Mouse (Mus musculus) adrenal gland, postnatal 14 days (tissue): ENCODE data around the gene Cdca5. TPM values are rescaled to one million over a fixed set of nuclear protein-coding genes. Genes with fewer than 3 reads are reported as not detected.
A peak's percentile ranks its signal among the peaks of the same experiment; 100 is the strongest.
"Not testable (repeated sequence)": the region's sequence is repeated elsewhere in the genome, so short reads cannot be mapped to it uniquely, and the experiment has no call there.

ENCODE experiments used
- DNase-seq: peaks from one replicate; pipeline ENCODE4 v3.0.0; 2021; ENCODE audit warnings: mixed read lengths
- long read RNA-seq, 2 experiments: library from polyadenylated mRNA; stranded (forward); transcript quantifications; one replicate each; pipeline ENCODE4 v2.0.0; 2021
- total RNA-seq: library from RNA; stranded (reverse); gene quantifications from 2 replicates; pipeline ENCODE4 v1.2.3, GENCODE M21; 2021

Cdca5 gene
- total RNA-seq: 5.5 and 5.7 TPM in 2 replicates
- long read RNA-seq, experiment 1, transcript Cdca5-201 (6 exons, 2,024 nt): major isoform, 14 of 15 reads
- long read RNA-seq, experiment 1, partial matches to known transcripts: 1 of 15 reads
- long read RNA-seq, experiment 1, other reads (novel, unspliced or antisense): 0 of 15 reads
- long read RNA-seq, experiment 2, partial matches to known transcripts: 0 of 4 reads
- long read RNA-seq, experiment 2, other reads (novel, unspliced or antisense): 0 of 4 reads

DNA sequence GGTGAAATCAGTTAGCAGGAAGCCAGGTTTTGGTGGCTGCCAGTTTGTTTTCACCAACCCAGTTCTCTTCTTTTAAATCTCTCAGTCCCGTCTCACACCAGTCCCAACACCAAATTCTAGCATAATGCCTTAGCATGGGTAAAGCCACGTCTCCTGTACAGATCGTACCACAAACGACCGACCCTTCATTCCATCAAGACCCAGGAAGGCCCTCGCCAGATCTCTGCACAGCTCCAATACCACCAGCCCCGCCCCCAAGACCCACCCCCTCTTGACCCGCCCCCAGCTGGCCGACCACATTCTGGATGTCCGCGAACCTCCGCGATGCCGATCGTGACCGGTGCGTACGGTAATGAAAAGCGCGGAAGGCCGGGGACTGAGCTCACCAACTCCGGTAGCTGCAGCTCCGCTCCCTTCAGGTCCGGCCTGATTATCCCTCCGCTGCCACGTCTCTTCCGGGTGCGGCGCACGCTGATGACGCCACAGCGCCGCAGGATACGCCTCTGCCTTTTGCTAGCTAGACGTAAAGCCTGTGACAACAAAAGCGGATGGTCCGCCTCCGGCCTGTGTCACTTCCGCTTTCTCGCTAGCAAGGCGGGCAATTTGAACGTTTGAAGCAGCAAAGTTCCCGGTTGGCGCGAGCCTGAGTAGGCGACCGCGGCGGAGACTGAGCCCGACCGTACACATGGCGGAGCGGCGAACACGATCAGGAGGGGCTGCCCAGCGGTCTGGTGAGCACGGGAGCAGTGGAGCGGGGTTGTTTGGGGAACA is at the start of gene Cdca5, which contains the start of gene Zfpl1:
TSS of gene Cdca5 (plus strand) at position 506 of the 771 bp plus-strand sequence.
TSS of gene Zfpl1 (minus strand) at position 479 of the 771 bp plus-strand sequence.
- peak; percentile 96 for DNase-seq

DNA sequence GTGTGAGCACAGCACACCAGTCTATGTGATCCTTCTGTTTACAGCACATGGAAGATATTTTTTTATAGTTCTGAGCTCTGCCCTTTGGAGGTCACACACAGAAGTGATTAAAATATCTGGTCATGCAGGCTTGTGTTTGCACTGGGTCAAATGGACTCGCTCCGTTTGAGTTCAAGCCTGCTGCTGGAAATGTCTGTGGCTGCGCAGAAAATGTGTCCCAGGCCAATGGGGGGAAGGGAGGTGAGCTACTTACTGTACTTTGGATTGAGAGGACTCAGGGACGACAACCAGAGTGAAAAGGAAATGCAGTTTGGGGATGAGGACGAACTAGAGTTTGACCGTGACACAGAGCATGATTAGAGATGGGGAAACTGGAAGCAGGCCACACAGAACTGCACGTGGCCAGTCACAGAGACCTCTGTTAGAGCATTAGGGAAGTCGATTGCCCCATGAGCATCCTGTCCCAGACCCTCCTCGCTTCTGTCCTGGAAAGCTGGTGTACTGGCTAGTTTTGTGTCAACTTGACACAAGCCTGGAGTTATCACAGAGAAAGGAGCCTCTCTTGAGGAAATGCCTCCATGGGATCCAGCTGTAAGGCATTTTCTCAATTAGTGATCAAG is 48.7 kb upstream of the Cdca5 start:
- no peak for DNase-seq

DNA sequence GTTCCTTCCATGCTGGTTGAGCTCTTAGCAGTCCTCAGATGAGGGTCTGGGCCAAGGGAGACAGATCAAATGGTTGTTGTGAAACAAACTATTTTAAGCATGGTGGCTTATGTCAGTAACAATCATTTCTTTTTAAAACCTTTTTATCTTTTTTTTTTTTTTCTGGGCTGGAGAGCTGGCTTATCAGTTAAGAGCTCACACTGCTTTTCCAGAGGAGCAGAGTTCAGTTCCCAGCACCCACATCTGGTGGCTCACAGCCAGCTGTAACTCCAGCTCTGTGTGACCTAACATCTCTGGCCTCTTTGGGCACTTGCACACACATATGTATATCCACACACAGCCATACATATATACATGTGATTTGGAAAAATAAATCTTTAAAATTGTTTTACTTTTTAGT is 47.1 kb upstream of the Cdca5 start:
- DNase-seq: no peak

DNA sequence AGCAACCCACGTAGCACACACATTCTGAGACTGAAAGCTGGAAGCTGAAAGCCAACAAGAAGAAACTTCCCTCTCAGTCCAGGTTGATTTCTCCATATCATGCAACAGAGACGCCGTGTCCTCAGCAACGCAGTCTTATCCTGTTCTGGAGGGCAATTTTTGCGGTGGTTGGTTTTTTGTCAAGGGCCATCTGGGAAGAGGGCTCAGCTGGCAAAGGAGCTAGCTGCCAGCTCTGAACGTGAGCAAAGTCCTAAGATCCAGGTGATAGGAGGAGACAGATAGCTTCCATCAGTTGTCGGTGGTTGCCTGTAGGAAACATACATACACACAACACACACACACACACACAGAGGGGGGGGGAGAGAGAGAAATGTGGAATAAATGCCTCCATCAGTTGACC is 46.5 kb upstream of the Cdca5 start:
- no peak for DNase-seq

DNA sequence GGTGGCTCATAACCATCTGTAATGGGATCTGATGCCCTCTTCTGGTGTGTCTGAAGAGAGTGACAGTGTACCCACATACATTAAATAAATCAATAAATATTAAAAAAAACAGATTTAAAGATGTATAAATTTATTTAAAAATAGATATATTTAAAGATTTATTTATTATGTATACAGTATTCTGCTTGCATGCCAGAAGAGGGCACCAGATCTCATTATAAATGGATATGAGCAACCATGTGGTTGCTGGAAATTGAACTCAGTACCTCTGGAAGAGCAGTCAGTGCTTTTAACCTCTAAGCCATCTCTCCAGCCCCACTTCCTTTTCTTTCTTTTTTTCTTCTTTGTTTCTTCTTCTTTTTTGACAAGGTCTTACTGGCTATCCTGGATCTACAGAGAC is 44.8 kb upstream of the Cdca5 start:
- no peak for DNase-seq

DNA sequence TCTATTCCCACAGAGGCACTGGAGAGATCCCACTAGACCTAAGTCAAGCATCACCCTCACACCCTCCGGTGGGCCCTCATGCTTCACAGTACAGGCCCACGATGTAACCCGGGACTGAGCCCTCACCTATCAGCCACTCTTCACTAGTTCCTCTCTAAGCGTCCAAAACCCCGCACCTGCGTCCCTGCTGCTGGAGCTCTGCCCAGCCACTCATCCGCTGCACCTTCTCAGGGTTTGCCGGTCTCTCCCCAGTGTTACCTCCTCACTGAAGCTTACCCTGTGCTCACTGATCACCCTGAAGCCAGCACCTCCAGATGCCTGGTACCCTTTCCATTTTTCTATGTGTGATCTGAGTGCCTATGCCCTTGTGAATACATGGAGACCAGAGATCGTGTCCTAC is 42.5 kb upstream of the Cdca5 start:
- no peak for DNase-seq

DNA sequence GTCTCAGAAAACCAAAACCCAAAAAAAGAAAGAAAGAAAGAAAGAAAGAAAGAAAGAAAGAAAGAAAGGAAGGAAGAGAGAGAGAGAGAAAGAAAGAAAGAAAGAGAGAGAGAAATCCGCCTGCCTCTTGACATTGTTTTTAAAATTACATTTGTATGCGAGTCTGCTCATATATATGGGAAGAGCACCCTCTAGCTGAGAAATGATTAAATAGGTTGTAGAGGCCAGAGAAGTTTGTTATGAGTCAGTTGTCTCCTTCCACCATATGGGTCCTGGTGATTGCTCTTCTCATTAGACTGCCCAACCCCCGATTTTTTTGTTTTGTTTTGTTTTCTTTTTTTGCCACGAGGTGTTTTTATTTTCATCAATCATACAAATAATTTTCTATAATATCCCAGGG is 40.7 kb upstream of the Cdca5 start:
- DNase-seq: not testable (repeated sequence)

DNA sequence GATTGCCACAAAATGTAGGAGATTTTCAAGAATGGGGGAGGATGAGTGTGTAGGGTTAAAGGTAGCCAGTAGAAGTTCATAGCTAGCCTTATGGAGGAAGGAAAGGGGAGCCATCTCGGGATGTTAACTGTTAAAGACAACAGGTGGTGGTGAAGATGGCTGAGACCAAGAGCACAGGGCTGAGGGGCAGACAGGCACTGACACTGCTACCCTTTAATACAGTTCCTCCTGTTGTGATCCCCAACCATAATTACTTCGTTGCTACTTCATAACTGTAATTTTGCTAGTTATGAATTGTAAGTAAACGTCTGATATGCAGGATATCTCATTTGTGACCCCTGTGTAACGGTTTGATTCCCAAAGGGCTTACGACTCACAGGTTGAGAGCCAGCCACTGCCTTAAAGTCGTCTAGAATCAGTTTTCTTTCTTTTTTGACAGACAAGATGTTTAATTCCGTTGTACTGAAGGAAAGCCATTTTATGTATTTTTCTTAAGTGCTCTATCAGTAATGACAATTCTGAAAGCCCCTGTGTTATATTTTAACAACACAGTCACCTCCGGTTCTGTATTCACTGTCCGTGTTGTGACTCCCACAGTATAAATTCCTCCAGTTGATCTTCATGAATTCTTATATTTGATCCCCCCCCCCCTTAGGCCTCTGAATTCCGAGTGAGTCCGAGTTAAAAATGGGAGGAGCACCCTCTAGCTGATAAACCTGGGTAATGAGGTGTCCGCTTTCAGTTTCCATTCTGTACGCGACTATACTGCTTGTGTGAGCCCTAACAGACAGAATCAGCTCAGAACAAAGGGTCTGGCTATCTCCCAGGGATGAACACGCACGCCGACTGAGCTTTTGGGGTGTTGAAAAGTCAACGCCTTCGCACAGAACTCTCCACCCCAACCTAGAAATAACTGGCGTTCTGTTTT is 39.2 kb upstream of the Cdca5 start:
- no peak for DNase-seq

DNA sequence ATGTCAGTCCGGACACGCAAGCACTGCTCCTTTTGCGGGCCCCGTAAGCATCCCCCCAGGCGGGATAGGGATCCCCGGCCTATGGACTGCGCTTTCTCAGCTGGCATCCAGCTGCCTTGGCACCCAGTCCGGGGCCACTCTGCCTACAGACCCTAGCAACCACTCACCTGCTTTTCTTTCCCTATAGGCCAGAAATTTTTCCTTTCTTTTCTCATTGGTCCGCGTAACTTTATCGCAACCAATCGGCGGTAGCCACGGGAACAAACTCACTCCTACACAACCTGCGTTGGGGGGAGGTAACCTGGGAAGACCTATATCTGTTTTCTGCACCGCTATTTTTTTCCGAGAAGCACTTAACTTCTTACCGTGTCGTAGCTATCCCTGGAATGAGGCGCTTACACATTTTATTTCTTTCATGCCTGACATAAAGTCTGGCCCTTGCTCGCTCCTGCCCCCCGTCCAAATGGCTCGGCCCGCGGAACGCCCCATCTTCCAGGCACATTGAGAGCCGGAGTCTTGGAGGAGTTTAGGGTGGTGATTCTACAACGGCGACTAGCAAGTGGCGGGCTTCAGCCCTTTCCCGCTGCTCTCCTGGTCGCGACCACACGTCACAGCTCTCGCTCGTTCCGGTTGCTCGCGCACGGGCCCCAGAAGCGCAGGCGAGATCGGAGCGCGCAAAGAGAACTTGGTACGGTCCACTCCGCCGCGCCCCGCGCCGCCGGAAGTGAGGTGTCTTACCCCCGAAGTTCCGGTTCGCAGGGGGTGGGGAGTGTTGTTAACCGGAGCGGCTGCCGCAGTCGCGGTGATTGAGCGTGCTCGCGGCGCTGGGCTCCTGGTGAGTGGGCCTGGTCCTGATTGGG is 38.3 kb upstream of the Cdca5 start, which contains the start of gene Syvn1:
TSS of gene Syvn1 (plus strand) at position 283 of the 860 bp plus-strand sequence.
- peak; percentile 94 for DNase-seq

DNA sequence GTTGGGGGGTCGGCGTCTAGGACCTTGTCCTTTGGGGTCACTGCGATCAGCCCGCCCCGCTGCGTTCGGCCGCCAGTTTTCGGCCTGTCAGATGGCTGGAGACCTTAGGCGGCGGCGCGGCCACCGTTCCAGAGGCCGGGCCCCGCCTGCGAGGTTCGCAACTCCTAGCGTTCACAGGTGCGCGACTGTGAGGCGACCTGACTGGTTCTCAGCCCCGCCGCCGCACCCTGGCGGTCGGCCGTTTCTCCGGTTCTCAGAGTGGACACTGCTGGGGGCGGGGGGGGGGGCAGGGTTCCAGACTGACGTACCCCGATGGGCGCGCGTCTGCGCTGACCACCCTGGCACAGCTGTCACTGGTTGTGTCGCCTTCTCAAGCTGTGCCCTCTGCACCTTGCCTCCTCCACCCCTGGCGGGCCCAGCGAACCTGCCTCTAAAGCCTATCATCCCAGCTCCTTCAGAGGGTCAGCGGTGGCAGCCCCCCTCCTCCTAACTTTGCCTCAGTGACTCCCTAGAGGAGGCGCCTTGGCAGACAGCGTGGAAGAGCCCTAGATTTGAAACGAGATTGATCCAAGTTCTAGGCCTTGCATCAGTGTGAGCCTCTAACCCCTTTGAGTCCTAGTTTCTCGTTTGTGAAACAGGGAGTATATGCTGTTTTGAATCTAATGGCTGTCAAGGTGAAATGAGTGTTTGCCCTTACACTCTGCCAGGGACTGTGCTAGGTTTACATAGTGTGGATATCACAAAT is 37.5 kb upstream of the Cdca5 start:
- DNase-seq: peak; percentile 48

DNA sequence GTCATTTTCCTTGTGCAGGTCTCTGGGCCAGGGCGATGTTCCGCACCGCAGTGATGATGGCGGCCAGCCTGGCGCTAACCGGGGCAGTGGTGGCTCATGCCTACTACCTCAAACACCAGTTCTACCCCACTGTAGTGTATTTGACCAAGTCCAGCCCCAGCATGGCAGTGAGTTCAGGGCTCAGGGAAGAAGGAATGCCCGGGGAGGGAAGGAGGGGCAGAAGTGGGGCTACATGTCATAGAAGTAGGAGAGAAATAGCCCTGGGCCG is 37.0 kb upstream of the Cdca5 start:
- no peak for DNase-seq

DNA sequence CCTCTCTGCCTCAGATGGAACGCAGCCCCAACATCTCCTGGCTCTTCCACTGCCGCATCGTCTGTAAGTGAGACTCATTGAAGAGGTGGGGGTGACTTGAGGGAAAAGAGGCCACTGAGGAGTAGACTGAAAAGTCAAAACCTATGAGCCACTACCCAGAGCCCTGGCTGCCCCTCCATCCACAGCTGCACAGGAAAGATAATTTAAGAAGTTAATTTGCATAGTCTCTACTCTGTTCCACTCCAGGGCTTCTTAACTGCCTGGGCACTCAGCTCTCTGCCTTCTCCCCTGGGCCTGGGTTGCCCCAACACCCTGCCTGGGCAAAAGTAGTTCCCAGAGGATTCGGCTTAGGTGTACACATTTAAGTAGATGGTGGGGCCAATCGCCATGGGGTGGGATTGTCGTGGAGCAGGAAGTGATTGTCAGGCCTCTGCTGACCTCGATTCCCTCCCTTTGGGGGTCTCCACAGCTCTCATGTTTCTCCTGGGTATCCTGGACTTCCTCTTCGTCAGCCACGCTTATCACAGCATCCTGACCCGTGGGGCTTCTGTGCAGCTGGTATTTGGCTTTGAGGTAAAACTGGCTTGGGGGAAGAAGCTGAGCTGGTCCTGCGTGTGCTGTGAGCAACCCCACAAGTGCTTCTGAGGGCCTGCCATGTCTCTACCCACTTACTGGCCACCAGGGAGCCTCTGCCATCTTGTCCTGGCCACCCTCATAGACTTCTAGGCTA is 35.9 kb upstream of the Cdca5 start:
- DNase-seq: no peak

DNA sequence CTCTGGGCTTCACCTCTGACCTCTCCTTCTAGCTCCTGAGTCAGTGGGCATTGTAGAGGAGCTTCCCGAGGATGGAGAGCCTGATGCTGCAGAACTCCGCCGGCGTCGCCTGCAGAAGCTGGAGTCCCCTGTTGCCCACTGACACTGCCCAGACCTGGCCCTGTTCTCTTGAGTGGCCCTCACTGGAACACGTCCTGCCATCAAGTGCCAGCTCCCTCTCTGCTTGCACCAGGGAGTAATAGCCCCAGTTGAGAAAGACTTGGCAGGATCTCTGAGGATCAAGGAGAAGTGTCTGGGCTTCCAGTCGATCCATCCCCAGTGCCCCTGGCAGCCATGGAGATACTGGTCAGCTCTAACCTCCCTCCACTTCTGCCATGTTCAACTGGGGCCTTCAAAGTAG is 32.3 kb upstream of the Cdca5 start:
- DNase-seq: peak; percentile 58

DNA sequence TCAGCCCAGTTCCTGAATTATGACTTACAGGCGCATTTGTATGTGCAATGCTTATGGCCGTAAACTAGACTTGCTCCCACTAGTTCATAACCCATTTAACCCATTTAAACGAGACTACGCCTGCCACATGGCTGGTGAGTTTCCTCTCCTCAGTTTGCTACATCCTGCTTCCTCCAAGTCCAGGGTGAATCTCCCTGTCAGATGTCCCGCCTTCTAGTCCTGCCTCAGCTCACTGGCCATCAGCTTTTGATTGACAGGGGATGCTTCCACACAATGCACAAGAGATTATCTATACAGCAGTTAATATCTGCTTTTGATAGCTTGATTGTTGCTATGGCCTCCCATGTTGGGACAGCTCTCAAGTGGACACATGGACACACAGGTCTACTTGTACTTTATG is 30.5 kb upstream of the Cdca5 start:
- no peak for DNase-seq

DNA sequence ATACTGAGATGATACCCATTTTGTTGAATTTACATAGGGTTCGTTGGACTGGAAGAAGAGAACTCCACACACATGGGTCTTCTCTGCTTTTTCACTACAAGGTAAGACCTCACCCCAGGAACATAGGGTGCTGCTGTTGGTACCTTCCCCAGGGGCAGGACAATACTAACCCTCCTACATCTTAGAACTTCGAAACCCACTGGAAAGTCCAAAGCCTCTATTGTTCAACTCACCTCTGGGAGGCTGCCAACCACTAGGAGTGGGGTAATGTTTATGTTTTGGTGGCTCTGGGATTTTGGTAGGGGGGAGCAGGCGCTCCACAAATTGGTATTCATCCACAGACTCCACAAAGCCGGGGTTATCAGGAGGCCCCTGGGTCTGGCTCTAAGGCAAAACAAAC is 28.1 kb upstream of the Cdca5 start:
- peak; percentile 9 for DNase-seq

DNA sequence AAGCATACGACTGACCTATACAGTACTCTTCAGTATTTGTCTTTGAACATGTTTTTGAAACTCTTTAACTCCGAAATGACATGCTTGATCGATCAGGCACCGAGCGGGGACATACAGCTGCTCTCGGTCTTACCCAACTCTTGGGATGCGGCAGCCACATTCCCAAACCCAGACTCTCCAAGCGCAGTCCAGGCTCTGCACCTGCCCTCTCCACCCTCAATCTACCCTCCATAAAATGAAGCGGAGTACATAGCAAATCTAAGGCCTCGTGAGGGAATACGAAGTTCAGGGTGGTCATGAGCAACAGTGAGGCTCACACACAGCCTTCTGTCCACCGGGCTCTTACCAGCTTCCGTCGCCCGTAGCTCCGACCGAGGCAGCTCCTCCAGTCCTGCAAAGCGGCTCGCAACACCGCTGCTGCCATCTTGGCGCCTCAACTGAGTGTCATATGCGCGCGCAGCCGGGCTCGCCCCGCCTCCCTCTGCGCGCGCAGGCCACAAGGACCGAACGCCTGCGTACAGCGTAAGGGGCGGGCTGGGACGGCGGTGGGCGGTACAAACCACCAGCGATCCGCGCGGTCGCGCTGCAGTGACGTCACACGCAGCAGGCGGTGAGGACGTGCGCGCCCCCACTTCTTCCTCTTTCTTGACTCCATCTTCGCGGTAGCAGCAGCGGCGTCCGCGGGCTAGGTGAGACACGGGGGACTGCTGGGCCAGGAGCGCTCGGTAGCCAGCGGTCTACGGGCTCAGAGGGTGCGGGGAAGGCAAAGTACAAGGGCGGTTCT is 27.3 kb upstream of the Cdca5 start, which contains the start of the genes Mrpl49 and Fau:
TSS of gene Mrpl49 (minus strand) at position 473 of the 784 bp plus-strand sequence.
TSS of gene Fau (plus strand) at position 532 of the 784 bp plus-strand sequence.
- DNase-seq: peak; percentile 99

DNA sequence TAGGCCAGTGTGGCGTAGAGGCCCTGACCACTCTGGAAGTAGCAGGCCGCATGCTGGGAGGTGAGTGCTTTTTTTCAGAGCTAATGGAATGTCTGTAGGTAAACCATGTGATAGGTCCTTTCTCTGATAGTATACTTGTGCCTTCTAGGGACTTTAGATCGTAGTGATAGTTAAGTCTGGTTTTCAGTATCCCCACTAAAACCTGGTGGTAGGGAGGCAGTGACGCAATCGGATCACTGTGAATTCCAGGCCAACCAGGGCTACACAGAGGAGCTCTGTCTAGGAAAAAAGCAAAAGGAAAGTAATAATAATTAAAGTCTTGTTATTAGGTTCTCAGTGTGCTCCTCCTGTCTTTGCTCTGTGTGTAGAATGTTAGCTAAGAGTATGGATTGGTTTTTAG is 26.3 kb upstream of the Cdca5 start:
- DNase-seq: peak; percentile 18

DNA sequence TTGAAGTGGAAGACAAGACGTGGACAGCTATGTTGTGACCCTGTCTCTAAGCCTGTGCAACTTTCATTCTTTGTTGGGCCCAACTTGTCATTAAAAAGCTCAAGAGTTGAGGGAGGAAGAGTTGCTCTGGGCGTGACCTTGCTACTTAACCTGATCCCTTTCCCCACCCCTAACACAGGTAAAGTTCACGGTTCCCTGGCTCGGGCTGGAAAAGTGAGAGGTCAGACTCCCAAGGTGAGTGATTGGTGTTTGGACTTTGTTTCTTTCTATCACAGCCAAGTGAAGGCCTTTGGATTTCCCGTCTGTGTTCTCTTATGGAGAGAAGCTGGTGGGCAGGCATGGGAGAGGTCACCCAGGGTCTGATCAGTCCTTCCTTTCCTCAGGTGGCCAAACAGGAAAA is 25.8 kb upstream of the Cdca5 start:
- peak; percentile 4 for DNase-seq

DNA sequence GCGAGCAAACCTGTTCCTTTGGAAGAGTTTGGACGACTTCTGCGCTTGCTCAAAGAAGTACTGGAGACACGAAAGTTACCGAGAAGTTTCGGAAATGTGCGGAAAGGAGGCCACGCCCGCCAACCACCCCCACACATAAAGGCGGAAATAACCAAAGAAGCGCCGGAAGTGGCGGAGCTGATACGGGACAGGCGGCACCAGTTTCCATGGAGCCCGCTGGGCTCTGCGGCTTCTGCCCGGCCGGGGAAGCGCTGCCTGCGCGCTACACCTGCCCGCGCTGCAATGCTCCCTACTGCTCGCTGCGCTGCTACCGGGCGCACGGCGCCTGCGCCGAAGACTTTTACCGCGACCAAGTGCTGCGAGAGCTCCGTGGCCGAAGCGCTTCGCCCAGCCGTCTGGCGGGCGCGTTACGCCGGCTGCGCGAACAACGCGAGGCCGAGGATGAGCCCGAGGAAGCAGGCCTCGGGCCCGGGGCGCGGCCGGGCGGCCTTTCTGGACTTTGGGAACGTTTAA is 23.7 kb upstream of the Cdca5 start, which contains the start of gene Znhit2:
TSS of gene Znhit2 (plus strand) at position 172 of the 513 bp plus-strand sequence.
- DNase-seq: peak; percentile 96
